Mouse (Mus musculus) c-Kit-positive CD71-positive TER-119-negative erythroid progenitor cells, embryonic 14.5 days (primary cell): ENCODE results near the gene Strip1.

Experiments used
- DNase-seq: peaks from one replicate; pipeline ENCODE4 v3.0.0-alpha.2; 2013; ENCODE audit warnings: low read depth

Gene Strip1

DNA sequence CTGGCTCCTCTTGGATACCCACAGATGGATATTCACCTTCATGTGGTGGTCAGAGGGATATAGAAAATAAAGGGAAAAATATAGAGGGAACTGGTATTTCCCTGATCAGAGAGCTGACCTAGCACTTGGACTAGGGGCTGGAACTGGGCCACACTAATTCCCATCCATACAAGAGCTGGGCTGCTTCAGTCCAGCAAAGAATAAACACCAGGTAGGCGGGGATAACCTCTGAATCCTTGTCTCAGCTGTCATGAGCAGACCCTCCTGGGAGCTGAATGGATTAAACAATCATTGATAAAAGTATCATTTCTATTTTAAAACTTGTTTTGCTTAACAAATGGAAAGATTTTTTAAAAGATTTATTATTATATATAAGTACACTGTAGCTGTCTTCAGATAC, 39.9 kb downstream of the Strip1 start:
- DNase-seq, result no peak

DNA sequence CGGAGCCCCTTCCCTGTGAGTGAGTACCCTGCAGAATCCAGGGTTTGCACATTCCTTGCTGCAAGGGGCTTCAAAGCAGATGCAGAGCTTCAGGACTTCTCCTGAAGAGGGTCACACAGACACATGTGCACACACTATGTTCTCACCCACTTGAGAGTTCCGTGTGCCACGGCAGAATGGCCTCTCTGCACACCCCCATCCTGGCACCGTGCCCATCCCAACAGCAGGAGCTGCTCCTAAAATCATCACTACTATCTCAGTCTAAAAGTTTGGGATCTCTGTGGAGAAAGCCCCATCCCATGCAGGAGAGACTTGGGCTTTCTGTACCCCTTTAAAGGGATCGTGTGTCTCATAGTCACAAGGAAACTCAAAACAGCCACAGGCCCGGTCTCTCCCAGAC, 45.0 kb downstream of the Strip1 start:
- no peak for DNase-seq

DNA sequence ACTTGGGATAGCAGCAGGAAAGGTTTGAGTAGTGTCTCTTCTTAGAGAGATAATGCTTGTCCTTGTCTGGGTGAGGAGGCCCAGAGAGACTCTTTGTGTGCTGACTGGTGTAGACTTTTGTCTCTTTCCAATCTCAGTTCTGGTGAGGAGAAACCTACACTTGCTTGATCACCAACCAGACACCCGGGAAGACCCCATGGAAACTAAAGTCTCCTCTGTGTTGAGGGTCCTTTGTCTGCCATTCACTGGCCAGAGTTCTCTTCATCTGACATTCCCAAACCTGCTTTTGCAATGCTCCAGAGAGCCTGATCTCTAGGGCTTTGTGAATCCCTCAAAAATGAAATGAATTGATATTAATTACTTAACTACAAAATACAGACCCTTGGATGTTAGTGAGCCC, 47.6 kb downstream of the Strip1 start:
- DNase-seq, result no peak

DNA sequence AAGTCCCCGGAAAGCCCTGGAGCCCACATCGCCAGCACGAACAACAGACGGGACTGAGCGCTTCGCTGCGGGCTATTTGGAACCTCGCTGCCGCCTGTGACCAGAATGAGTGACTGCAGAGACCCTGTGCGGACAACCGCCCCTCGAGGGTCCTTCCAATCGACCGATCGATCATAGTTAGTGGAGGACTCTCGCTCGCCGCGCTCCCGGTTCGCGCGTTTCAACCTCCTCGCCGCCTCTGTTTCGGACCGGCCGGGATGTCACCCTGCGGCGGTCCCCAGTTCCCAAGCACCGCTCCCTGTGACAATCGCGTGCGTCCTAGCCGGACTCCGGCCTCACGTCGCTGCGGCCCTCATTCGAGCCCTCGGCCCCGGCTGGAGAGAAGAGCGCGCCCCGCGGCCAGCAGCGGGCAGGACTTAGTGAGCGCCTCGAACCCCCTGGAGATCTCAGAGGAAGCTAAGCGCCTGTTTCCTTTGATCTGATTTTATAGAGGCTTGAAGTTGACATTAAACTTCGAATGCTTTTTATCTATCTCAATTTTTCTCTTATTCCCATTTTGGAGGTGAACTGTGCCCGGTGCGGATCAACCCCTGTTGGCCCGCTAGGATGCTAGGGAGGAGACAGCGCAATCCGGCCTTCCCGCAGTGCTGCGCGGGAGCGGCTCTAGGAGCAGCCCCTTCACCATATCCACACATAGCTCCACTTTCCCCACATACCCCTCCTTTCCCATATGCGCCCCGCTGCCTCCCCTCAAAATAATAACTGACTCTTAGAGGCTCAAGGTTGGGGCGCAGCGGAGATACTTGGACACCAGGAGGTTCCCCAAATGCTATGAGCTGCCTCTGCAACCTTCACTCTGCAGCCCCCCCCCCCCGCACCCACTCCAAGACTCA, 48.4 kb downstream of the Strip1 start:
- no peak for DNase-seq

DNA sequence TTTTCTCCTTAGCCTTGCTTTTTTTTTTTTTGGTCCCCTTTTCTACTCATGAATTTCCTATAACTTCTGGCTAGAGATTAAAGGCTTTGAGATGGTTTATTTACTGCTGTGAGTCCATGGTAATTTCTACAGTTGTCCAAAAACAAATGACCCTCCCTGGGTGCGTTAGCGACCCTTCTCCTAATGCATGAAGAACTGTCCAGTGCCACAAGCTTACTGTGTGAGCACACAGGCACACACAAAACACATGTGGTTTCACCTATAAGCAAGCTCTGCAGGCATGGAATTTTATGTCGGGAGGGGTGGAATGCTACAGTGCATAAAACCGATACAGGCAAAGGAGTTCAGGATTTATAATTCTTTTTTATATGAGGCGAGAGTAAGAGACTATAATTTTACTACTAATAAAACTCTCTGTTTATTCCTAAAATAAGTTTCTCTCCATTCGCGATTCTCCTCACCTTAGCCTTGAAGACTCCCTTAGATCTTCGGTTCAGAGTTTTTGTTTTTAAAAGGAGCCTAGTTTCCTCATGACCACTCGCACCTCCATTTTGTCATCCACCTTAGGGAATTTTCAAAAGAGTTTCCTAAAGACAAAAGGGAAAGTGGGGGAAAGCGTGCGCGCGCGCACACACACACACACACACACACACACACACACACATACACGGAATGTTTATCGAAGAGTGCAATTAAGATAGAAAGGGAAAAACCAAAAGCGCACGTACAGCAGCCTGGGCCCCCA, 49.2 kb downstream of the Strip1 start:
- DNase-seq, result no peak

DNA sequence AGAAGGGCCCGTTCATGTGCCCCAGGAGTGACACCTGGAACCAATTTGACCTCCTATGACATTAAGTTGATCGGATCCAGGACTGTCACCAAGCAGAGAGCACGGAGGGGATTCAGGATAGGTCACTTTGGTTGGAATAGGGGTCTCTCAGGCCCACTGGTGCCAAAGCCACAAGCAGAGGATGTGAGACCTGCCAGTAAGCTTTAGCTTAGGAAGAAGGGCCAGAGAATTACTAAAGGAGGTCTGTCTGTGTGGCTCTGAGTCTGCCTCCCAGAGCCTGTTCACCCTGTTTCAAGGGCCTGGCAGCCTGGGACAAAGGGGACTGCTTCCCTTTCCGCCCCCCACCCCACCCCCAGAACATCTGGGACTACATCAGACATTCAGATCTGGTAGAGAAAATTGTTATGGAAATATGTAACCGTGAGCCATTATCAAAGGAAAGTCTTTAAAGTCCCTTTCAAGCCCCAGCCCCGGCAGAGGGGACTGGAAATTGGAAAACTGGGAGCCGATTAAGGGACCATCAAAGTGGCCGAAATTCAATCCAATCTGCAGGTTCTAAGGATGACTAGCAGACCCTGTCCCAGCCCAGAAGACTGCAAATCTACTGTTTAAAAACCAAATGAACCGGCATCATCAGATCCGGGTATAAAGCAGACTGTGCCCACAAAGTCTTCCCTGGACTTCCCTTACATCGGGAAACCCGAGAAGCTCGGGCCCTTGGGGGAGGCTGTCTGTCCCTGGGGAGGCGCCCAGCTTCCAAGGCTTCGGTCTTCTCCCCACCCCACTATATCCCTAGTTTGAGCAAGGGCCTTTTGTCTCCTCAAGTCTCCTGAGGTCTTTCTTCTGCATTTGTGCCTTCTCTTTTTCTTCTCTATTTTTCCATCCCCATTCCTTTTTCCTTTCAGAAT, 50.1 kb downstream of the Strip1 start:
- no peak for DNase-seq

DNA sequence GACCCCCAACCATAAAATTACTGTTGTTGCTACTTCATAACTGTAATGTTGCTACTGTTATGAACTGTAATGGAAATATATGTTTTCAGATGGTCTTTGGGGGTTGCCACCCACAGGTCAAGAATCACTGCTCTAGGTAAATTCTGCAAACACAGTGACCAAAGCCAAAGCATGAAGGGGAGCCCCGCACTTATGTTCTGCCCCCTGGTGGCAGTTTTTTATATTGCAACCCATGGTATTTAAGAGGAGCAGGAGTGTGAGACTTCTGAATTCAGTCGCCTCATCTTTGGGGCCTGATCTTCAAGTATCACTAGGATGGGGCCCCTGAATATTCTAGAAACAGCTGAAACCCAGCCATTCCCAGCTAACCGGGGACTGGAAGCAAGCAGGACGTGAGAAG, 52.0 kb downstream of the Strip1 start:
- peak; percentile 63 for DNase-seq

DNA sequence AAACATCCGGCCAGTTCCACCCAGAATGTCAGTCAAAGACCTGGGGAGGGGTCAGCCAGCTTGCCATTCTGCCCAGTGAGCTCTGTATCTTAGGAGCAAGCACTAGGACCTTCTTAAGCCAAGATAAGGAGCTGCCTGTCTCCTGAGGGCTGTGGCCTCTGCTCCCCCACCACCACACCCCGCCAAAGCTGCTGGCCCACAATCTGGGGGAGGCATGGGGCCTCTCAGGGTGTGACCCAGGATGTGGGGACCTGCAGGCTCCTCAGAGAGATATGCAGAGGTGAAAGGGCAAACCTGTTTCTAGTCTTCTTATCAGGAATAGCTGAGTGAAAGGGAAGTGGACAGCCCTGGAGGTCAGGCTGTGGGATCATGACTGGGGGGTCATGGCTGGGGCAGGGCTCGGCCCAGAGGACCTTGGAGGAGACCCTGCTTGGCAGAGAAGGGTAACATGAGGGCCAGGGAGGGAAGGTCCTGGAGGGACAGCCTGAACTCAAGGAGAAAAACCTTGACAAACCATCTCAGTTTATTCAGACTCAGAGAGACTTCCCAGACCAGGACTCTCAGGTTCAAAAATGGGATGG, 53.6 kb downstream of the Strip1 start:
- DNase-seq, result peak; percentile 41

DNA sequence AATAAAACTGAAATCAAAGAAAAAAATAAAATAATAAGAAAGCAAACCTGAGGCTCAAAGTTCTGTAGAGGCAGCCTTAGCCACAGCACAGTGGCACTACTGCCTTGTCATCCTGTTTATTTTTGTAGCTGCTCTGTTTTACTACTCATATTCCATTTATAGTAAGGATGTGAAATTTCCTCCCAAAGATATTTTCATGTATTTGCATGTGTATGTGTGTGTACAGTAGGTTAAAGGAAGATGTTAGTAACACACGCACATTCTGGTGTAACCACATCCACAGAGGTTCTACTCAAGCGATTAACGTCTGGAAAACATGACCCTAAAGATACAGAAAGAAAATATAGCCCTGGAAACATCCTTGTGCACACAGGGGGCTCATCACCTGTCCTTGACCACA, 54.7 kb downstream of the Strip1 start:
- DNase-seq, result no peak

DNA sequence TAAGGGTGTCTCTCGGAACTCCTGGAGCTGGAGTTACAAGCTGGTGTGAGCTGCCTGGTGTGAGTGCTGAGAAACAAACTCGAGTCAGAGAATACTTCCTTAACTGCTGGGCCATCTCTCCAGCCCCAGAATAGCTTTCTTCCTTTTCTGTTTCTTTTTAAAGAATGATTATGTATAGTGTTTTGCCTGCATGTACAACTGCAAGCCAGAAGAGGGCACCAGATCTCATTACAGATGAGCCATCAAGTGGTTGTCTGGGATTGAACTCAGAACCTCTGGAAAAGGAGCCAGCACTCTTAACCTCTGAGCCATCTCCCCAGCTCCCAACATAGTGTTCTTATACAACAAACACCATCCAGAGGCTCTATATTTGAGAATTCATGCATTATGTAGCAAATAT, 60.3 kb downstream of the Strip1 start:
- no peak for DNase-seq

DNA sequence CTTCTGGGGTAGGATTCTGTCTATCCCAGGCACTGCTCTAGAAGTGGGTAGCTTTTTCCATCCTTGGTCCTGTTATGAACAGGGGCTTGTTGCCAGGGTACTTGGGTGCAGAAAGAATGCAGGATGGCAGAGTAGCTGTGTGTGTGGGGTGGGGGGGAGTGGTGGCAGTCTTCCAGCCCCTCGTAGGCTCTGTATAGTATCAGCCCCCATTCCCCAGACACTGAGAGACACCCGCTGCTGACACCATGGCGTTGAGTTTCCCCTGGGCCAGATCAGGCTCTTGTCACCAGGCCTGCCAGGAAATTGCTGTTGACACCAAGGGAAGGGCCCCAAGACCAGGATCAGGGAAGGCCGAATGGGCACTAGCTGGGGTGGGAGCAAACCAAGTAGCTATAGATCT, 62.8 kb downstream of the Strip1 start:
- DNase-seq, result no peak

DNA sequence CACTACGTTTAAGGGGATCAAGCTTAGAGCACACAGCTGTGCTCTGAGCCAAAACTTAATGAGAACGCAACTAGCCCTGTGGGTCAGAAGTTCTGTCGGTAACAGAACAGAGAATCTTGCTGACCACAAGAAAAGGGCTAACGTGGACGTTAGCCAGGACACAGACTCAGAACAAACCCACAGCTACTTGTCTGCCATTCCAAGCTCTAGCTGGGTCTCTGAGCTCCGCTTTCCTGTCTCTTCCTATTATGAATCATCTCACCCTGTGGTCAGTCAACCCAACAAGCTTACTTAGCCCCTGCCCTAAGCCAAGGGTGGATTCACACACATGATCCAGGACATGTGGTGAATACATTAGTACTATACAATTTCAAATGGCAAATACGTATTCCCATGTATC, 63.7 kb downstream of the Strip1 start:
- DNase-seq, result no peak

DNA sequence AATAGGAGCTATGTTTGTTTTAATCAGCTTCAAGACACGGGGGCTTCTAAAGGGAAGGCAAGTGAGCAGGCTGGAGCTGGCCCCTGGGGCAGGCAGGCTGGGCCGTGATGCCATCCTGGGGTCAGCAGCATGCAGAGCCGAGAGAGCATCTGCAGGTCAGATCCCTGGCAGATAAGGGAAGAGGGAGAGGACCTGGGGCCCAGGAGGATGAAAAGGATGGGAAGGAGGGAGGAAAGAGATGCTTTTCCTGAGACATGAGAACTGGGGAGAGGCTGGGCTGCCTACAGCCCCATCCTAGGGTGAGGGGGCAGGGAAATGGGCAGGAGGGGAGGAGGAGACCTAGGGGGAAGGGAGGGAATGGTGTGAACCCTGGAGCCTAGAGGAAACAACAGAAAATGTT, 66.2 kb downstream of the Strip1 start:
- DNase-seq, result no peak

DNA sequence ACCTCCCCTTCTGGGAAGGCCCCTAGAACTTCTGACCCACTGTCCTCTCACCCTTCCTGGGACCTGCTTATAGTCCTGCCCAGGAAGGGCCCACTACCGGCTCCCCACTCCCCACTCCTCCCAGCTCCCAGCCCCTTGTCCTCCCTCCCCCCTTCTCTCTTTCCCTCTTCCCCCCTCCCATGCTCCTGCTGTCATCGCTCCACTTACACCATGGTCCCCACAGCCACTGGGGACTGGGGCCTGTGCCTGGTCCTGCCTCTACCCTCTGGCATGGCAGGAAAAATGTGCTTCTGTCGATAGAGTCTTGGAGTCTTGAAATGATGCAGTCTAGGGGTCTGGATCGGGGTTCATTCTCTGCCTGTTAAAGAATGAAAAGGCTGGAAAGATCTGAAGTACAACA, 67.6 kb downstream of the Strip1 start:
- no peak for DNase-seq

DNA sequence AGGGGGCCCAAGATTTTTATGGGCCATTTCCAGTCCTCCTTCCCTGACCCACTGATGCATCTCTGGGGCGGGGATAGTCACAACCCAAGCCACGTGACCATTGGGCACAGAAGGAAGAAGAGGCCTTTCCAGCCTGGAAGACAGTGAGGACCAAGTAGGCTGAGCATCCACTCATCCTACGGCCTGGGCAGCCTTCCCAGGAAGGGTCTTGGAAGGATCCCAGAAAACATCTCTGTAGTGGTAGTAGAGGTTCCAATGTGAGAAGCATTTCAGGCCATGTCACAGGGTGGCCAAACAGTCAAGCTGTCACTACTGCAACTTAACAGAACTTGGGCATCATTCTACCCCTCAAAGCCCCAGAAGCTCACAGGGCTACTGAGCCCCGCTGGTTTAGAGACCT, 68.9 kb downstream of the Strip1 start:
- DNase-seq, result no peak
